Mouse (Mus musculus) kidney, postnatal 0 days (tissue): ENCODE measurements at regions not wholly inside any gene's neighbourhood (a gene's known extent, or its start where the extent isn't known, plus 50 kb on each side); places are given as distances from the start of the nearest gene placed in this dataset.
"Not testable (repeated sequence)": the region's sequence is repeated elsewhere in the genome, so short reads cannot be mapped to it uniquely, and the experiment has no call there.

ENCODE experiments used
- ATAC-seq: fragments of 200-750 bp; cut with Nextera tagmentation; replicated peaks from 2 replicates; pipeline ENCODE4 v1.8.0; 2017; ENCODE audit warnings: low read depth, moderate number of reproducible peaks, moderate TSS enrichment, moderate library complexity; ENCODE audit not compliant: low FRiP score
- DNase-seq: peaks from one replicate; pipeline ENCODE4 v3.0.0-alpha.2; 2016; ENCODE audit warnings: low spot score
- H3K27ac ChIP-seq: fragments of 300-500 bp; sonication (generic); 2 replicates; pipeline ENCODE4 v1.5.1; 2014; ENCODE audit warnings: mild to moderate bottlenecking
- H3K27me3 ChIP-seq: fragments of 300-500 bp; sonication (generic); 2 replicates; pipeline ENCODE4 v1.6.1; 2014; ENCODE audit warnings: low read length, mixed read lengths; ENCODE audit not compliant: insufficient read depth
- H3K36me3 ChIP-seq: fragments of 300-500 bp; sonication (generic); 2 replicates; pipeline ENCODE4 v1.6.1; 2014; ENCODE audit warnings: low read length, mixed read lengths; ENCODE audit not compliant: insufficient read depth
- H3K4me1 ChIP-seq: fragments of 300-500 bp; sonication (generic); replicated peaks from 2 replicates; pipeline ENCODE4 v1.6.1; 2014; ENCODE audit warnings: antibody characterized with exemption, low read length, mixed read lengths; ENCODE audit not compliant: insufficient read depth
- H3K4me2 ChIP-seq: fragments of 300-500 bp; sonication (generic); 2 replicates; pipeline ENCODE4 v1.6.1; 2014; ENCODE audit warnings: mild to moderate bottlenecking, low read length, moderate library complexity, mixed read lengths
- H3K4me3 ChIP-seq: fragments of 300-500 bp; sonication (generic); replicated peaks from 2 replicates; pipeline ENCODE4 v1.5.1; 2014; ENCODE audit warnings: low read depth, low read length
- H3K9ac ChIP-seq: fragments of 300-500 bp; sonication (generic); 2 replicates; pipeline ENCODE4 v1.6.1; 2014; ENCODE audit warnings: low read depth, low read length
- H3K9me3 ChIP-seq: fragments of 300-500 bp; sonication (generic); replicated peaks from 2 replicates; pipeline ENCODE4 v1.6.1; 2016; ENCODE audit warnings: low read length, inconsistent platforms, mixed read lengths
- CTCF ChIP-seq: IDR thresholded peaks from 2 replicates; pipeline ENCODE4 v1.5.1; 2016; ENCODE audit warnings: antibody characterized with exemption, low read depth, mild to moderate bottlenecking, moderate library complexity
- WGBS: fragments of 180-500 bp; shearing (Covaris S2); extraction: QIAGEN DNeasy Blood & Tissue Kit; methylation state at CpG from one replicate; pipeline ENCODE4 v1.1.7; 2014; 5-methylcytosine and 5-hydroxymethylcytosine counted together

DNA sequence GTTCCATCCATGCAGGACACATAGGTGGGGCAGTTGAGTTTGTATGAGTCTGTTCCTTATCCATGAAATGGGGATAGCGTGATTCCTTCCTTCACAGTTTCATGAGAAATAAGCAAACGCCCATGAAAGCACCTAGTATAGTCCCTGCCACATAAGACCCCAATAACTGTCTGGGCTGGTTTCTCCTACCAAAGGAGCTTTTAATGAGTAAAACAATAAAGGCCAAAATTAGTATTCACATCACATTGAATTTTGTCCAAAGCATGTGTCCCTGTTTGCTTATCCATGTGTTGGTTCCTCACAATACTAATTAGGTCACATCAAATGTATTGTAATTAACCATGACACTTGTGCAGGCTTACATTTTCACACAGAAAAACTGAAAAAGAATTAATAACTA is 221.3 kb downstream of the Prdm13 start:
- Histone ChIP-seq H3K4me1 (no peaks in the 10 kb centered on the region), H3K9ac (no peak overlapping the region), H3K9me3 (no peaks in the 10 kb centered on the region), H3K36me3 (no peaks in the 10 kb centered on the region), H3K27ac (no peak overlapping the region), H3K27me3 (no peaks in the 10 kb centered on the region), H3K4me2 (no peak overlapping the region), H3K4me3 (no peak overlapping the region)
- 87% methylated on average over 2 of the region's 2 CpGs for WGBS
- ATAC-seq (no peak), DNase-seq (no peak)
- no peak for TF ChIP-seq CTCF

GRCm38 (mm10) chr4:21441274-21441673 is 244.5 kb downstream of the Prdm13 start:
- H3K9me3 ChIP-seq = no peaks in the 10 kb centered on the region
- DNase-seq (no peak), ATAC-seq (0 out of 2 replicates have a peak, but pooled peaks have one; percentile 33)
- H3K27ac ChIP-seq = no peak overlapping the region
- no peak overlapping the region for H3K4me3 ChIP-seq
- H3K4me2 ChIP-seq = no peak overlapping the region
- no peak overlapping the region for H3K9ac ChIP-seq
- no peaks in the 10 kb centered on the region for H3K27me3 ChIP-seq
- H3K36me3 ChIP-seq = no peaks in the 10 kb centered on the region
- no peaks in the 10 kb centered on the region for H3K4me1 ChIP-seq
- TF ChIP-seq CTCF = no peak

- no peak for TF ChIP-seq CTCF
- no peak for ATAC-seq
- H3K36me3 ChIP-seq = no peaks in the 10 kb centered on the region
- DNase-seq = no peak
- no peaks in the 10 kb centered on the region for H3K27me3 ChIP-seq
- H3K4me3 ChIP-seq = no peak overlapping the region
- no peaks in the 10 kb centered on the region for H3K9me3 ChIP-seq
- H3K27ac ChIP-seq = no peak overlapping the region
- no peak overlapping the region for H3K9ac ChIP-seq
- H3K4me1 ChIP-seq = no peaks in the 10 kb centered on the region
- 27% methylated on average over 2 of the region's 2 CpGs for WGBS
- H3K4me2 ChIP-seq = no peak overlapping the region
Observed at GRCm38 (mm10) chr4:21436710-21437109, 249.1 kb downstream of the Prdm13 start.

DNA sequence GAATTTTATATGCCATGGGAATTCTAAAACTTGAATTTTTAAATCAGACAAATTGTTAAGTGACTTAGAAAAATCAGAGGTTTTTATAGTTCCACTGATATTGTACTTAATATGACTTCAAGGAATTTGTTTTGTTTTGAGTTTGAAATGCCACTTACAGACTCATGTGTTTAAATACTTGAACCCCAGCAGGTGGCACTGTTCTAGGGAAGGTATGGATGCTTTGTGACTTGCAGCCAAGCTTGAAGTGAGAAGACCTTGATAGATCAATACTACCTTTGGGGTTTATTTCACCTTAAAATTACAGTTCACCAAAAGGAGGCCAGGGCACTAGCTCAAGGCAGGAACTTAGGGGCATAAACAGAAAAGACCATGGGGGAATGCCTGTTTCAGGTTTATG is 277.9 kb downstream of the Prdm13 start:
- Histone ChIP-seq H3K9me3 (no peaks in the 10 kb centered on the region), H3K4me3 (no peak overlapping the region), H3K27ac (no peak overlapping the region), H3K36me3 (no peaks in the 10 kb centered on the region), H3K4me1 (no peaks in the 10 kb centered on the region), H3K27me3 (no peaks in the 10 kb centered on the region), H3K9ac (no peak overlapping the region), H3K4me2 (no peak overlapping the region)
- ATAC-seq = no peak
- TF ChIP-seq CTCF = peak; percentile 51
- peak; percentile 21 for DNase-seq

DNA sequence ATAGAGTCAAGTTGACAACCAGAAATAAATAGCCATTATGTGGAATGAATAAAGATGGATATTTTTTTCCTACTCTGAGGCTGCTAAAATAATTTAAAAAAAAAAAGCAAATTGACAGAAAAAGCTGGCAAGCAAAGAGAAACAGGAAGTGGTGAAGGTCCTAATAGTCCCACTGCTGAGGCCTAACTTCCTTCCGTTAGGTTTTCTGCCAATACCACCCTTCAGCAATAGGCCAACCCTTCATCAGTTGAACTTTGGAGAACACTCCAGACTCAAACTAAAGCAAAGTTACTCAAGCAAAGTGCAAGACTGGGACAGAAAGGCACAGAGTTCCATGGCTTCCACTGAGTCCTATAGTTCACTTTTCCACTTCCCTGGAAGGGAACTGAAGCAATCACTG is 316.4 kb downstream of the Prdm13 start:
- Histone ChIP-seq H3K9ac (no peak overlapping the region), H3K4me2 (no peak overlapping the region), H3K27me3 (no peaks in the 10 kb centered on the region), H3K4me3 (no peak overlapping the region), H3K4me1 (no peaks in the 10 kb centered on the region), H3K9me3 (no peaks in the 10 kb centered on the region), H3K27ac (no peak overlapping the region), H3K36me3 (no peaks in the 10 kb centered on the region)
- ATAC-seq (no peak), DNase-seq (no peak)
- 81% methylated on average over 1 of the region's 1 CpGs for WGBS
- TF ChIP-seq CTCF = no peak

- ATAC-seq (peak; percentile 54; the same call in 1 of the 2 replicates), DNase-seq (peak; percentile 67)
- H3K27ac ChIP-seq = no peak overlapping the region
- no peak overlapping the region for H3K4me3 ChIP-seq
- no peak overlapping the region for H3K4me2 ChIP-seq
- H3K4me1 ChIP-seq = no peaks in the 10 kb centered on the region
- H3K9ac ChIP-seq = no peak overlapping the region
- H3K36me3 ChIP-seq = no peaks in the 10 kb centered on the region
- H3K27me3 ChIP-seq = no peaks in the 10 kb centered on the region
- peak; percentile 90 for TF ChIP-seq CTCF
- no peaks in the 10 kb centered on the region for H3K9me3 ChIP-seq
- WGBS = 65% methylated on average over 11 of the region's 11 CpGs
Observed at GRCm38 (mm10) chr4:21368234-21369021, 317.3 kb downstream of the Prdm13 start.

GRCm38 (mm10) chr4:21321769-21322168 is 364.0 kb downstream of the Prdm13 start:
- Histone ChIP-seq H3K4me1 (no peaks in the 10 kb centered on the region), H3K4me3 (no peak overlapping the region), H3K27ac (no peak overlapping the region), H3K27me3 (no peaks in the 10 kb centered on the region), H3K9me3 (no peaks in the 10 kb centered on the region), H3K9ac (no peak overlapping the region), H3K36me3 (no peaks in the 10 kb centered on the region), H3K4me2 (no peak overlapping the region)
- TF ChIP-seq CTCF = no peak
- ATAC-seq (no peak), DNase-seq (no peak)
- 47% methylated on average over 1 of the region's 1 CpGs for WGBS

DNA sequence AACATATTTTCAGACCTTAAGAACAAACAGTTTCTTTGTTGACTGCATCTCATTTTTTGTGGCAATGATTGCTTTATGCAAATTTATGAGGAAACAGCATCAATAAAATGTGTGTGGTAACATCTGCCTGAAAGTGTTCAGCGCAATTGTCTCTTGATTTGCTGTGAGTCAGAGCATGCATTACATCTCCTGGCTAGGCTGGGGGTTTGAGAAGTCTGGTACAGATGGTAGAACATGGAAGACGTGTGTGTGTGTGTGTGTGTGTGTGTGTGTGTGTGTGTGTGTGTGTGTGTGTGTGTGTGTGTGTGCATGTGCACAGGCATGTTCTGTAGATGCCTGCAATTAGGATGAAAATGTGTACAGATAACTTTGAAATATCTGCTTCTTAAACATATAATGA is 376.5 kb downstream of the Prdm13 start:
- H3K9ac ChIP-seq, DNase-seq, H3K4me2 ChIP-seq, H3K36me3 ChIP-seq, H3K9me3 ChIP-seq, H3K4me1 ChIP-seq, H3K4me3 ChIP-seq, H3K27ac ChIP-seq, H3K27me3 ChIP-seq, ATAC-seq: not testable (repeated sequence)
- 68% methylated on average over 2 of the region's 2 CpGs for WGBS
